Mouse (Mus musculus) hindbrain, embryonic 12.5 days (tissue): ENCODE measurements around the gene Tgfbr2. TPM values are rescaled to one million over a fixed set of nuclear protein-coding genes. Genes with fewer than 3 reads are reported as not detected.

Source experiments
- ATAC-seq: fragments of 200-750 bp; cut with Nextera tagmentation; 2 replicates; pipeline ENCODE4 v1.8.0; 2017; ENCODE audit warnings: moderate TSS enrichment; ENCODE audit not compliant: low FRiP score
- H3K27ac ChIP-seq: fragments of 300-500 bp; sonication (generic); 2 replicates; pipeline ENCODE4 v1.5.1; 2016; ENCODE audit warnings: mild to moderate bottlenecking
- H3K27me3 ChIP-seq: fragments of 300-500 bp; sonication (generic); 2 replicates; pipeline ENCODE4 v1.6.1; 2016; ENCODE audit warnings: mild to moderate bottlenecking
- H3K36me3 ChIP-seq: fragments of 300-500 bp; sonication (generic); 2 replicates; pipeline ENCODE4 v1.6.1; 2016; ENCODE audit warnings: mild to moderate bottlenecking
- H3K4me1 ChIP-seq: fragments of 300-500 bp; sonication (generic); 2 replicates; pipeline ENCODE4 v1.6.1; 2016
- H3K4me2 ChIP-seq: fragments of 300-500 bp; sonication (generic); replicated peaks from 2 replicates; pipeline ENCODE4 v1.6.1; 2016; ENCODE audit warnings: mild to moderate bottlenecking
- H3K4me3 ChIP-seq: fragments of 300-500 bp; sonication (generic); 2 replicates; pipeline ENCODE4 v1.5.1; 2016; ENCODE audit warnings: mild to moderate bottlenecking
- H3K9ac ChIP-seq: fragments of 300-500 bp; sonication (generic); 2 replicates; pipeline ENCODE4 v1.6.1; 2016; ENCODE audit warnings: mild to moderate bottlenecking, moderate library complexity
- H3K9me3 ChIP-seq: fragments of 300-500 bp; sonication (generic); replicated peaks from 2 replicates; pipeline ENCODE4 v1.6.1; 2016; ENCODE audit warnings: mild to moderate bottlenecking
- WGBS: fragments of 180-500 bp; shearing (Covaris S2); methylation state at CpG from one replicate; pipeline ENCODE4 v1.1.7; 2016; 5-methylcytosine and 5-hydroxymethylcytosine counted together
- polyA plus RNA-seq: library from polyadenylated mRNA; unstranded; fragments of >200 nt; fragmentation: Nextera tagmentation; extraction: Ambion mirVana; gene quantifications from 2 replicates; pipeline ENCODE4 v1.2.1, GENCODE M21; 2016

Gene Tgfbr2
- polyA plus RNA-seq, 1 experiment from 2014 or later = 18.9 TPM

DNA sequence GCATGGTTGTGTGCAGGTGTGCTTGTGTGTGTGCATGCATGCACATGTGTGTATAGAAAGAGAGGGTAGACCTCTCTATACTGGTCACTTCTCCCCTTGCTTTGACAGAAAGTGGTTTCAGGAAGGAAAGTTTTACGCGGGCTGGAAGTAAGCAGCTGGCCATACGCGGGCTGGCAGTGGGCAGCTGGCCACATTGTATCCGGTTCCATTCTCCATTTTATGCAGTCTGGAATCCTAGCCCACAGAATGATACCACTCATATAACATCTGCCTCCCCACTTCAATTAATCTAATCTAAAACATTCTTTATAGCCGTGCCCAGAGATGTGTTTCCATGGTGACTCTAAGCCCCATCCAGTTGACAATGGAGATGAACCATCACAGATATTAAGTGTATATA is 136.9 kb downstream of the Tgfbr2 start:
- Histone ChIP-seq H3K4me2 (no peak overlapping the region), H3K9me3 (no peaks in the 10 kb centered on the region), H3K4me1 (no peaks in the 10 kb centered on the region), H3K27me3 (no peaks in the 10 kb centered on the region), H3K4me3 (no peak overlapping the region), H3K27ac (no peak overlapping the region), H3K9ac (no peak overlapping the region), H3K36me3 (no peaks in the 10 kb centered on the region)
- ATAC-seq = no peak
- 89% methylated on average over 6 of the region's 6 CpGs for WGBS
